Mouse (Mus musculus) liver, embryonic 11.5 days (tissue): ENCODE data around the gene Pla2g3. TPM values are rescaled to one million over a fixed set of nuclear protein-coding genes. Genes with fewer than 3 reads are reported as not detected.

Experiments used
- ATAC-seq: fragments of 200-750 bp; cut with Nextera tagmentation; replicated peaks from 2 replicates; pipeline ENCODE4 v1.8.0; 2017; ENCODE audit warnings: moderate number of reproducible peaks, mild to moderate bottlenecking, moderate TSS enrichment, moderate library complexity; ENCODE audit not compliant: low FRiP score
- DNase-seq: peaks from one replicate; pipeline ENCODE4 v3.0.0-alpha.2; 2017; ENCODE audit warnings: low spot score
- H3K27ac ChIP-seq: fragments of 300-500 bp; sonication (generic); 2 replicates; pipeline ENCODE4 v1.5.1; 2014; ENCODE audit warnings: mild to moderate bottlenecking, low read depth, low read length, control low read depth
- H3K27me3 ChIP-seq: fragments of 300-500 bp; sonication (generic); replicated peaks from 2 replicates; pipeline ENCODE4 v1.6.1; 2014; ENCODE audit warnings: low read length, mixed read lengths; ENCODE audit not compliant: control insufficient read depth, insufficient read depth
- H3K36me3 ChIP-seq: fragments of 300-500 bp; sonication (generic); 2 replicates; pipeline ENCODE4 v1.6.1; 2014; ENCODE audit warnings: mild to moderate bottlenecking, low read length, moderate library complexity, mixed read lengths; ENCODE audit not compliant: control insufficient read depth, insufficient read depth
- H3K4me1 ChIP-seq: fragments of 300-500 bp; sonication (generic); replicated peaks from 2 replicates; pipeline ENCODE4 v1.6.1; 2014; ENCODE audit warnings: low read length, mixed read lengths; ENCODE audit not compliant: control insufficient read depth, insufficient read depth
- H3K4me2 ChIP-seq: fragments of 300-500 bp; sonication (generic); 2 replicates; pipeline ENCODE4 v1.6.1; 2014; ENCODE audit warnings: mild to moderate bottlenecking, control low read depth, moderate library complexity
- H3K4me3 ChIP-seq: fragments of 300-500 bp; sonication (generic); 2 replicates; pipeline ENCODE4 v1.5.1; 2014; ENCODE audit warnings: low read depth, low read length, control low read depth
- H3K9ac ChIP-seq: fragments of 300-500 bp; sonication (generic); 2 replicates; pipeline ENCODE4 v1.6.1; 2014; ENCODE audit warnings: low read depth, low read length, control low read depth
- H3K9me3 ChIP-seq: fragments of 300-500 bp; sonication (generic); 2 replicates; pipeline ENCODE4 v1.6.1; 2016; ENCODE audit warnings: low read length, inconsistent platforms, mixed read lengths; ENCODE audit not compliant: control insufficient read depth
- WGBS: fragments of 180-500 bp; shearing (Covaris S2); extraction: QIAGEN DNeasy Blood & Tissue Kit; methylation state at CpG from one replicate; pipeline ENCODE4 v1.1.7; 2014; 5-methylcytosine and 5-hydroxymethylcytosine counted together
- polyA plus RNA-seq: library from polyadenylated mRNA; unstranded; fragments of >200 nt; fragmentation: Nextera tagmentation; extraction: Ambion mirVana; gene quantifications from 2 replicates; pipeline ENCODE4 v1.2.1, GENCODE M21; 2014

Pla2g3 gene
- polyA plus RNA-seq, 1 experiment from 2014 or later: 0.27 TPM

GRCm38 (mm10) chr11:3502057-3502456, 14.0 kb downstream of the Pla2g3 start:
- no peak overlapping the region for H3K4me3 ChIP-seq
- H3K4me1 ChIP-seq: no peaks in the 10 kb centered on the region
- DNase-seq (no peak), ATAC-seq (no peak)
- H3K27ac ChIP-seq: no peak overlapping the region
- H3K9ac ChIP-seq: no peak overlapping the region
- H3K4me2 ChIP-seq: no peak overlapping the region
- 60% methylated on average over 17 of the region's 17 CpGs for WGBS
- H3K9me3 ChIP-seq: no peaks in the 10 kb centered on the region
- peaks cover 6% of the 10 kb centered on the region; the same call in 1 of the 2 replicates for H3K27me3 ChIP-seq
- H3K36me3 ChIP-seq: no peaks in the 10 kb centered on the region

- Histone ChIP-seq H3K27me3 (peaks cover 6% of the 10 kb centered on the region; the same call in 1 of the 2 replicates), H3K4me3 (no peak overlapping the region), H3K4me1 (no peaks in the 10 kb centered on the region), H3K27ac (no peak overlapping the region), H3K9me3 (no peaks in the 10 kb centered on the region), H3K4me2 (no peak overlapping the region), H3K36me3 (no peaks in the 10 kb centered on the region), H3K9ac (no peak overlapping the region)
- DNase-seq (no peak), ATAC-seq (no peak)
- 78% methylated on average over 18 of the region's 18 CpGs for WGBS
Observed at GRCm38 (mm10) chr11:3502459-3503072, 14.5 kb downstream of the Pla2g3 start.

- H3K4me3 ChIP-seq: no peak overlapping the region
- ATAC-seq (no peak), DNase-seq (no peak)
- WGBS: 64% methylated on average over 11 of the region's 11 CpGs
- peaks cover 6% of the 10 kb centered on the region; the same call in 1 of the 2 replicates for H3K27me3 ChIP-seq
- no peaks in the 10 kb centered on the region for H3K36me3 ChIP-seq
- no peak overlapping the region for H3K9ac ChIP-seq
- H3K4me2 ChIP-seq: no peak overlapping the region
- H3K9me3 ChIP-seq: no peaks in the 10 kb centered on the region
- no peaks in the 10 kb centered on the region for H3K4me1 ChIP-seq
- no peak overlapping the region for H3K27ac ChIP-seq
Observed at GRCm38 (mm10) chr11:3503755-3504693, 15.9 kb downstream of the Pla2g3 start.

- Histone ChIP-seq H3K9ac (no peak overlapping the region), H3K4me3 (no peak overlapping the region), H3K27me3 (no peaks in the 10 kb centered on the region), H3K9me3 (no peaks in the 10 kb centered on the region), H3K36me3 (no peaks in the 10 kb centered on the region), H3K4me2 (no peak overlapping the region), H3K27ac (no peak overlapping the region), H3K4me1 (no peaks in the 10 kb centered on the region; the same call in 1 of the 2 replicates)
- WGBS: 18% methylated on average over 7 of the region's 7 CpGs
- no peak; the same call in 1 of the 2 replicates for ATAC-seq
- DNase-seq: no peak
Observed at GRCm38 (mm10) chr11:3508226-3508625, 20.1 kb downstream of the Pla2g3 start.

GRCm38 (mm10) chr11:3509181-3510085, 21.3 kb downstream of the Pla2g3 start:
- no peak overlapping the region for H3K4me2 ChIP-seq

GRCm38 (mm10) chr11:3510321-3510720, 22.2 kb downstream of the Pla2g3 start:
- ATAC-seq: no peak
- no peak for DNase-seq
- no peaks in the 10 kb centered on the region for H3K36me3 ChIP-seq
- H3K4me3 ChIP-seq: no peak overlapping the region
- no peak overlapping the region for H3K9ac ChIP-seq
- H3K9me3 ChIP-seq: no peaks in the 10 kb centered on the region
- peaks cover 2% of the 10 kb centered on the region; the same call in 1 of the 2 replicates for H3K27me3 ChIP-seq
- H3K4me2 ChIP-seq: no peak overlapping the region
- no peak overlapping the region for H3K27ac ChIP-seq
- WGBS: 47% methylated on average over 2 of the region's 2 CpGs
- peaks cover 4% of the 10 kb centered on the region; the same call in 1 of the 2 replicates for H3K4me1 ChIP-seq

More at GRCm38 (mm10) chr11:3509181-3510085, 21.3 kb downstream of the Pla2g3 start:
- 71% methylated on average over 8 of the region's 8 CpGs for WGBS
- no peak for DNase-seq
- no peaks in the 10 kb centered on the region for H3K9me3 ChIP-seq
- H3K4me1 ChIP-seq: peaks cover 4% of the 10 kb centered on the region; the same call in 1 of the 2 replicates
- H3K27ac ChIP-seq: no peak overlapping the region
- H3K9ac ChIP-seq: no peak overlapping the region
- no peak for ATAC-seq
- H3K27me3 ChIP-seq: no peaks in the 10 kb centered on the region
- H3K36me3 ChIP-seq: no peaks in the 10 kb centered on the region
- H3K4me3 ChIP-seq: no peak overlapping the region

- Histone ChIP-seq H3K36me3 (no peaks in the 10 kb centered on the region), H3K9ac (no peak overlapping the region), H3K4me3 (no peak overlapping the region), H3K9me3 (no peaks in the 10 kb centered on the region), H3K4me2 (no peak overlapping the region), H3K4me1 (peaks cover 11% of the 10 kb centered on the region), H3K27me3 (peaks cover 27% of the 10 kb centered on the region), H3K27ac (no peak overlapping the region)
- ATAC-seq (no peak), DNase-seq (no peak)
- WGBS: 80% methylated on average over 6 of the region's 6 CpGs
Observed at GRCm38 (mm10) chr11:3513291-3513690, 25.2 kb downstream of the Pla2g3 start.

GRCm38 (mm10) chr11:3514529-3515054, 26.5 kb downstream of the Pla2g3 start, which contains the start of gene Selenom:
Gene Selenom (plus strand): TSS chr11:3514684.
- H3K9me3 ChIP-seq: no peaks in the 10 kb centered on the region
- H3K27ac ChIP-seq: no peak within 1 kb of the TSS
- H3K36me3 ChIP-seq: no peaks in the 10 kb centered on the region
- H3K9ac ChIP-seq: peak within 1 kb of the TSS; percentile 44
- H3K27me3 ChIP-seq: peaks cover 28% of the 10 kb centered on the region
- H3K4me3 ChIP-seq: peak within 1 kb of the TSS; percentile 55
- peak; percentile 86 for DNase-seq
- peak within 1 kb of the TSS; percentile 84 for H3K4me2 ChIP-seq
- peaks cover 11% of the 10 kb centered on the region for H3K4me1 ChIP-seq
- 1% methylated on average over 26 of the region's 26 CpGs for WGBS
- ATAC-seq: peak; percentile 76
